Mouse (Mus musculus) yolk sac, embryonic 10.5 days (tissue): Measurements from ENCODE around the gene Dlg2.

Experiments
- DNase-seq: peaks from one replicate; pipeline ENCODE4 v3.0.0-alpha.2; 2017; ENCODE audit warnings: low spot score

Gene Dlg2

DNA sequence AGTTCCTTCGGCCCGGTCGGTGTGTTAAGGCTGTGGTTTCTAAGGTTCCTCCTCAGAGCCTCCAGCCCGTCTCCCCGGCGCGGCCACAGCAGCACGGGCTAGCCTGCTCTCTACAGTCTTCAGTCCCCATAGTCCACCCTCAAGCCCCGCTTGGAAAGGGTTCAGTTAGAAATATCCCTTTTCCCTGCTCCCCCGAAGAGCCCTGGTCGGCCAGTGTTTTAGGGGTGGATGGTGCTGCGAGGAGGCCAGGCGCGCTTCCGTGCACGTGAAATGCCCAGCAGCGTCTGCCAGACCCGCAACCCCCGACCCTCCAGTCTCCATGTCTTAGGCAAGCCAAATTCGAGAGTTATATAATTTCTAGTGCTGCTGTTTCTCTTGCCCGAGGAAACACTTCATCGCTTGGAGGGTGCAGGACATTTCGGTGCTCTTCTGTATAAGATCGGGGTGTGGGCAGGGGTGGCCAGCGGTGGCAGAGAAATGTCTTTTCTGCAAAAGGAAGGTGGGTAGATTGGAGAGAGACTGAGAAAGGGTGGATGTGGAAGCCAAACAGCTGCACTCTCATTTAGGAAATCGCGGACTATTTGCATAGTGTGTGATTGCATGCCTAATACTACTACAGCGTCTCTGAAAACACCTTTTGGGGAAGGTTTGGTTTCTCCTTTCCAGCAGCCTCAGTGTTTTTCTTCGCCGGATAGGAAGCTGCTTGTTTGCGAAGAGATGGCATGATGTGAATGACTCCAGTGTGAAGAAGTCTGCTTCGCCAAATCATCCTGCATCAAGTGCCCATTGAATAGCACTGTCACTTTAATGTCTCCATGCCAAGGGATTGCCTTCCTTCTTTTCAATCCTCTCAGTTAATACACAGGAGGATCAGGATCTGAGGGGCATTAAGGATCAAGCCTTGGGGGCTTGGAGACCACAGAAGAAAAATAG, at the start of gene Dlg2:
Gene Dlg2, plus strand, starts transcription at position 360 of the 933 bp plus-strand sequence.
- no peak for DNase-seq

DNA sequence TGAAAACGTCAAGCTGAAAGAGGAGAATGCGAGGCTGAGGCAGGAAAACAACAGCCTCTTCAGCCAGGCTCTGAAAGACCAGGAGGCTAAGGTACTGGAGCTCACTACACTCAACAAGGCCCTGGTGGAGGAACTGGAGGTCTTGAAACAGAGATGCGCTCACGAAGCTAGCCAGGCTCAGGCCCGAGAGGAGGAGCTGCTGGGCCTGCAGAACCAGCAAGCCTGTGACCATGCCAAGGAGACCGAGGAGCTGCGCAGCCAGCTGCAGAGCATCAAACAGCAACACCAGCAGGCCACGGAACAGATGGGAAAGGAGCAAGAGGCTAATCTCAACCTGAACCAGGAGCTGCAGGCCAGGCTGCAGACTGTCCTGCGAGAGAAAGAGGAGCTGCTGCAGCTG, 49.5 kb upstream of the Dlg2 start:
- DNase-seq, result no peak

DNA sequence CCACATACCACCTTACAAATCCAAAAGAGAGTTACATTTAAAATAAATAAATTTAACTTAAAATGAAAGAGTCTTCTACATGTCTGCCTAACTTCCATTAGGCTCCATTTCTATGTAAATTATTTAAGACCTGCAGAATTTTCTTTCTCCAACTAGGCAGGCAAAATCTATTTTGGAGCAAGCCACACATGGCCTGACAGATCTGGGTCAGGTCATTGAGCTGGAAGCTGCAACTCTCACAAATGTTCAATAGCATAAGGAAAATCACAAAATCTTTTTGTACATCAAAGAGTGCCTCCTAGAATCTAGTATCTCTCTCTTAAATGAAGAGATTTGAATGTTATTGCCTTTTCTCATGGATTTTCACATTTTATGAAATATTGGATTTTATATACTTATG, 44.3 kb upstream of the Dlg2 start:
- DNase-seq, result no peak

DNA sequence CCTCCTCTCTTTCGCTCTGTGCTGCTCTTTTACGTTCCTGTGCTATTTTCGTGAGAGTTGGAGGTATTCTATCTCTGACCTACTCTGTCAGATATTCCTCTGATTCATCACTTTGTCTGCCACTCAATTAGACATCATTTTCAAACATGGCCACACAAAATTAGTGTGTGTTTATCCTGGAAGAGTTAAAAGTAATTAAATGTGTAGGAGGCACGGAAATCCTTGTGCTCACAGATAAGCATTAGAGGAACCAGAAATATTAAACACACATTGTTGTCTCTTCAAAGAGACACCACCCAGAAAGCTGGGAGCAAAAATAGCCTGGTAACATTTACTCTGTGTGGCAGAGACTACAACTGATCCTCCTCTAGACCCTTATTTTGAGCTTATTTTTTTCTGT, 36.4 kb upstream of the Dlg2 start:
- no peak for DNase-seq

DNA sequence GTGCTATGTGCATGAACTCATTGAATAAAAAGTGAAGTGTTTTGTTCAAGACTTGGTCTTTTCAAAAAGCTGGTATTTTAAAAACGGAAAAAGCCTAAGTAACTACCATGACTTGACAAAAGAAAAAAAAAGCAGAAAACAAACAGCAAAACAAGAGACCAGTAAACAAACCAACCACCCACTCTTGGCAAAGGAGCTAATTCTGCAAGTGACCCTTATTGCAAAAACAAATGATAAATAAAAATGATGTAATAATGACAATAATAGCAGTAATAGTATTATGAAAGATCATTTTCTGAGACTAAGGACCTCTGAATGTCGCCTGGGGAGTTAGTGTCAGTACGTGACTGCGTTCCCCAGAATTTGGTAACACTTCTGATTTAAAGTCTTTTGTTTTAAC, 34.4 kb upstream of the Dlg2 start:
- DNase-seq, result no peak

DNA sequence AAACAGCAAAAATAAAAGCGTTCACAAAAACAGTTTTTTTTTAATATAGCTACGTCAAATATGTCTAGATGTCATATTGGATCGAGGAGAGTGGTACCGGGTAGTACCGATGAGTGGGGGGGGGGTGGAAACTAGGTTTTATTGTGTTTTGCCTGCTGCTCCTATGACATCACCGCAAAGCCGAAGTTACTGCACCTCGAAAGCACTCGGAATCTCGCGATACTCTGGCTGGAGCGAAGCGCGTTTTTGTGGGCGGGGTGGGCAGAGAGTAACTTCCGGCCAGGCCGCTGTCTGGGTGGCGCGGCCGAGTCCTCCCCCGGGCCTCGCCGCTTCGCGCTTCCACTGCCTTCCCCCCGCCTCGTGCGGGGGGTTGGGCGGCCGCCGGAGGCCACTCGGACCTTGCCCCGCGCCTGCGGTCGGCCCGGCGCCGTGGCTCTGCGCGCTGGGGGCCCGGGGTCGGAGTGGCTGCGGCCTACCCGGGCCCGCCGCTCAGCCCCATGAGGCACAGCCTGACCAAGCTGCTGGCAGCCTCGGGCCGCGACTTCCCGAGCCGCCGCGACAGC, 33.9 kb upstream of the Dlg2 start, which contains the start of gene Crebzf:
Gene Crebzf, plus strand, starts transcription at position 212 of the 563 bp plus-strand sequence.
- peak; percentile 97 for DNase-seq

DNA sequence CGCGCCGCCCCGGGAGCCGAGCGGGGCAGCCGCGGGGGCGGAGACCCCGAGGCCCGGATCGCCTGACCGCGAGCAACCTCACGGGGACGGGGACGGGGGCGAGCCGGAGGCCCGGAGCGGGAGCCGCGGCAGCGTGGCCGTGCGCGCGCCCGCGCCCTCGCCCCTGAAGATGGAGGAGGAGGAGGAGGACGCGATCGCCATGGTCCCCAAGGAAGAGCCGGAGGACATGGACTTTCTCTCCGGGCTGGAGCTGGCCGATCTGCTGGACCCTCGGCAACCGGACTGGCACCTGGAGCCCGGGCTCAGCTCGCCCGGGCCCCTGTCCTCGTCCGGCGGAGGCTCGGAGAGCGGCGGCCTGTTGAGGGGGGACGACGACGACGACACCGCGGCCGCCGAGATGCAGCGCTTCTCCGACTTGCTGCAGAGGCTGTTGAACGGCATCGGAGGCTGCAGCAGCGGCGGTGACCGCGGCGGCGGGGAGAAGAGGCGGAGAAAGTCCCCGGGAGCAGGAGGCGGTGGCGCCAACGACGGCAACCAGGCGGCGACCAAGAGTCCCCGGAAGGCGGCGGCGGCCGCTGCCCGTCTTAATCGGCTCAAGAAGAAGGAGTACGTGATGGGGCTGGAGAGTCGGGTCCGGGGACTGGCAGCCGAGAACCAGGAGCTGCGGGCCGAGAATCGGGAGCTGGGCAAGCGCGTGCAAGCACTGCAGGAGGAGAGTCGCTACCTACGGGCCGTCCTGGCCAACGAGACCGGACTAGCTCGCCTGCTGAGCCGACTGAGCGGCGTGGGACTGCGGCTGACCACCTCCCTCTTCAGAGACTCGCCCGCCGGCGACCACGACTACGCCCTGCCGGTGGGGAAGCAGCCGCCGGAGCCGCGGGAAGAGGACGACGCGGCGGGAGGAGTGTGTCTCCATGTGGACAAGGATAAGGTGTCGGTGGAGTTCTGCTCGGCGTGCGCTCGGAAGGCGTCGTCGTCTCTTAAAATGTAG, 33.1 kb upstream of the Dlg2 start:
- DNase-seq, result peak; percentile 65

DNA sequence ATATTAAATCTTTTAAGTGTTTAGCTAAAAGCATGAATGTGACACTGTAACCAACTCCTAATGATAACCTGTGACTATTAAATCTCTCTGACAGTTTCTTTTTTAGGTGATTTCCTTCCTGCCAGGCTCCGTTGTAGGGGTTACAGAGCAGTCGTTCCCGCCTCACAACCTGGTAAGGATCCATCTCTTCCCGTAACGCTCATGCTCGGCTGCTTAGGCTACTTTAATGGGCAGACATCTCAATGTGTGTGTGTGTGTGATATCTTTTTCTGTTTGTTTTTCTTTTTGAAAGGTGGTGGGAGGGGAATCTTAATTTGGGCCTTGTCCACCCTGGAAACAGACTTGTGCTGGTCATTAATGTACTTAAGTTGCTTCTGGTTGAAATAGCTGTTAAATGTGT, 32.3 kb upstream of the Dlg2 start:
- no peak for DNase-seq

DNA sequence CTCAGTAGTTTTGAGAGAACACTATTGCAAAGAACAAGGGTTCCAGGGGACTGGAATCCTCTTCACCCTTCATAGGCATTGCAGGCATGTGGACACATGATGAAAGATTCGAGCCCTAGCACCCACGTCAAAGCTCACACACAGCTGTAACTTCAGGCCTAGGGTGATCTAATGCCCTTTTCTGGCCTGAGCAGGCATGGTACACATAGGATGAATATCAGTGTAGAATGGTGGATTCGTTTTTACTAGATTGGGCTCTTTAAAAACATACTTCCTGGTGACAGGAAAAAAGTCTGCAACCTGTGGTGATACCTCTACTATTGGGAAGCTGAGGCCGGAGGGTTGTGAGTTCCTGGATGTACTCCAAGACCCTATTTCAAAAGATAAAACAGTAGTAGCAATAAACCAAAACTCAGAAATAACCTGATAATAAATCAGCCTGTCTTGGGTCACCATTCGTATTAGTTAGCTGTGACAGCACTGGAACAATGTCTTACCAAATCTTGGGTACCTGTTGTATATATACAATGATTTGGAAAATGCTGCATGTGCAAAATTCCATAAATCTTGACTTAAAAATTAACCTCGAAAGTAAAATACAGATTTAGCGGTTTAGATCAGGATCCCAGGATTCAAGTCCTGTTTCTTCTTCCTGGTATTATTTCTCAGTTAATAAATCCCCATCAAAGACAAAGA, 20.2 kb upstream of the Dlg2 start:
- DNase-seq, result no peak

DNA sequence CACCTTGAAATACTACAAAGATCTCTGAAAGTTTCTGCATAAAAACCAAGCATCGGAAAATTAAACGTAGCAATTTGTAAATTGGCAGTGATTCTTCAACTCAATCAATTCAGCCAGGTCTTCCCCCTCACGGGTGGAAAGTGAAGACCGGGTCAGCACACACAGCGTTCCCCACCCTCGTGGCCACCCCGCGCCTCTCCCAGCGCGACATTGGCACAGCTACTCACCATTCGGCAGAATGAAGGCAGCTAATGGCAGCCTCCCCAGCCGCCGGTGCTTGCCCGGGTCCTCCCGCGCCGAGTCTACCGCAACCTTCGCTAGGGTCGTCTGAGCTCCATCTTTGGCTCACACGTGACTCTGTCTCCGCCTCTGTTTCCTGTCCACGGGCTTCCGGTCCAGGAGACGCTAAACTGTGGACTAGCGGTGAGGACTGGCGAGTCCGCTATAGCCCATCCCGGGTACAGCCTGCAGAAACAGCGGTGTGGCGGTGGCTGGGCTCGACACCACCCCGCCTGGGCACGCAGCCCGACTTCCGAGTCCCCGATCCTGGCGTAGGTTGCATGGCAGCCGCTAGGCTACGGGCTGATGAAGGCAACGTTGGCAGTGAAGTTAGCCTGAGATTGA, 19.5 kb upstream of the Dlg2 start, which contains the start of gene Tmem126a:
Gene Tmem126a, minus strand, starts transcription at position 385 of the 624 bp plus-strand sequence.
- peak; percentile 86 for DNase-seq

DNA sequence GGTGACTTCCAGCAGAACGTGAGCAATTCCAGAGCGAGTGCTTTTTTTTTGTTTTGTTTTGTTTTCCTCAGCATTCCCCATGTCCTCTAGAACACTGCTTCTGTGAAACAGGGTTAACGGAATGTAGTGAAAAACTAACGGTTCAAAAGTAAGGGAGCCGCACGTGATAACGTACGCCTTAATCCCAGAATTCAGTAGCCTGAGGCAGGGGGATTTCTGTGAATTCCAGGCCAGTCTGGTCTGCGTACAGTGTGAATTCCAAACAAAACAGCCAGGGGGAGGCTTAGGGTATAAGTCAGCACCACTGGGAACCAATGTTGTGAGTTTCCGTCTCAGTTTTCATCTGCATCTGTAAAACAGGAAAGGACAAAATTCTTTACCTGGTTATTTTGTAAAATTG, 19.0 kb upstream of the Dlg2 start:
- DNase-seq, result peak; percentile 32

DNA sequence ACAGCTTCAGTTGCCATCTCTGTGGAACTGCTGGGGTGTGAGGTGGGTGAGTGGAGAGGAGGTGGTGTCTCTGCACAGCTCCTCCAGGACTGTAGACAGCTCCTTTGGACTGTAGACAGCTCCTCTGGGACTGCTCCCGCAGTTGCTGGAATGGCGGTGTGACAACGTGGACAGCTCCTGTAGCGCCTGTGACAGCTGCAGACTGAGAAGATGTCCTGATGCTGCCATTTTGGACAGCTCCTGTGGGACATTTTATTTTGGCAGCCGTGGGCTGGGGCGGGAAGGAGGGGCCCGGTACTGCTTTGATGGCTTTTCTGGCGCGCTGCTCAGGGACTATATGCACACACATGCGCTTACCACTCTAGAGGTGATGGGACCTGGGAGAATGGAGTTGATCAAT, 16.1 kb upstream of the Dlg2 start:
- DNase-seq, result peak; percentile 54

DNA sequence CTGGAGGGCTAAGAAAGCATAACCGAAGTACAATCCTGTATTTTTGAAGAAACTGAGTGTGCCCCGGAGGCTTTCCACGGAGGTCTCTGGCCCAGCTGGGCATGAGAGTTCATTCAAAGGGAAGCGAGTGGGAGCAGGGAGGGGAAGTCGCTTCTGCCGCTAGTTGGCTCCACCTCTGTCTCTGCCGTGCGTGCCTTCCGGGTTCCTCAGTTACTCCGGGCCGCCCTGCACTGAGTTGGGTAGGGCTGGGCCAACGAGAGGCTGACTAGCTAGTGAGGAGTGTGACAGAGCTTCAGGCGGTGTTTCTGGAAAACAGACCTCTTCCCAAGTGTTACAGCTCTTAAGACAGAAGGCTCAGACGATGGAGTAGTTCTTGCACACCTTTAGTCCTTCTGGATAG, 15.5 kb upstream of the Dlg2 start:
- no peak for DNase-seq

DNA sequence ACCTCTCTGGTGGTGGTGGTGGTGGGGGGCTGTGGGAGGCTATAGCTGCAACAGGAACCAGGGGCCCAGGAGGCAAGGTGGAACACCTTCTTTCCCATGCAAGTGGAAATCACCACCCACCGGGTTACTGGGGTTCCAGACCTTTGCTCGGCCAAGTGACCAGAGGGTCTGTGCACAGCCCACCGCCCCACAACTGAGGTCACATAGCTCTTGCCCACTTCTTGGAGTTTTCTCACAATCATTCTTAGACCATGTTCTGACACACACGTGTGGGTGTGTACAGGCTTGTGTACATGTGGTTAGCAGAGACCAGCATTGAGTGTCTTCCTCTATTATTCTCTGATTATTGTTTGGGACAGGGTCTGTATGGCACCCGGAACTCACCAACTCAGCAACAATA, 15.0 kb upstream of the Dlg2 start:
- no peak for DNase-seq

DNA sequence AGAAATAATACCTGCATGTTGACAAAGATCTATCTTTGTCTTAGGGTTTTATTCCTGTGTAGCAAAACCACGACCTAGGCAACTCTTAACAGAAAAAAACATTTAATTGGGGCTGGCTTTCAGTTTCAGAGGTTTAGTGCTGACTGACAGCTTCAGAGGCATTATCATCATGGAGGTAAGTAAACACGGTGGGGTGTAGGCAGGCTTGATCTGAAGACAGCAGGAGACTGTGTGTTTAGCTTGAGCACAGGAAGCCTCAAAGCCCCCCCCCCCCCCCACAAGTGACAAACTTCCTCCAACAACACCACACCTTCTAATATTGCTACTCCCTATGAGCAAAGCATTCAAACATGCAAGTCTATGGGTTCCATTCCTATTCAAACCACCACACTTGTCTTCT, 3.0 kb upstream of the Dlg2 start:
- DNase-seq, result no peak

DNA sequence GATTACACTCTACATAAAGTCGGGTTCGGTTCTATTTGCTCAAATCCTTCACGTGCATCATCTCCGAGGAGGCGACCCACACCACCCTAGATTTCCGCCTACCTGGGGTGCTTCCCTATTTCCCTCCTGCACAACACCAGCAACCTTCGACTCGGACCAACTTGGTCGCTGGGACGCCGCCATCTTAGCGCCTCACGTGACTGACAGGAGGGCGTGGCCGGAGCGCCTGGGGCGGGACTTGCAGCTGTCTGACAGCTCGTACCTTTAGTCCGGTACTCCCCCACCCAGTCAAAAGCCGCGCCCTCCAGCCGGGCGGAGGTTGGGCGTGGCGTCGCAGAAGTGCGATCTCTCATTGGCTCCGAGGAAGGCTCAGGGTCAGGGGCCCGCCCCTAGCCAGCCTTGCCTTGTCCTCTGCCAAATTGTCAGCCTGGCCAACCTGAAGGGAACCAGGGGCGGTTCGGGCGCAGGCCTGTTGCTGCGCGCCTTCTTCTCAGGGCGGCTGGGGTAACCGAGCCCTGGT, 619 bp upstream of the Dlg2 start, which contains the start of gene Tmem126b:
Gene Tmem126b, minus strand, starts transcription at position 209 of the 520 bp plus-strand sequence.
- DNase-seq, result peak; percentile 98

DNA sequence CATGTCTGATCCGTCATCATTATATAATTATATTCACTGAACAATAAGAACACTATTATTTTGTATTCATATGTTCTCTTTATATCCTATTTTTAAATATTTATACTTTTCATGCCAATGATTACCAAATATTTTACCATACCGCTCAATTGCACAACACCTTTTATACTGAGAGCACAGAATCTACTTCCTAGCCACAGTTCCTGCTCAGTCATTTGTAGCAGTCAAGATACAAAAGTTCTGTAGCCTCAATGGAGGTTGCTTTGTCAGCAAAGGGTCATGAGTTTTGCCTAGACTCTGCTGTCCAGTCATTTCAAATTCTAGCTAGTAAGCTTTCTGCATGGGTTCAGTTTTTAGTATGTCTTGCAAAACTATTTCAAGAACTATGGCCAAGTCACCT, 6.1 kb downstream of the Dlg2 start:
- DNase-seq, result no peak

DNA sequence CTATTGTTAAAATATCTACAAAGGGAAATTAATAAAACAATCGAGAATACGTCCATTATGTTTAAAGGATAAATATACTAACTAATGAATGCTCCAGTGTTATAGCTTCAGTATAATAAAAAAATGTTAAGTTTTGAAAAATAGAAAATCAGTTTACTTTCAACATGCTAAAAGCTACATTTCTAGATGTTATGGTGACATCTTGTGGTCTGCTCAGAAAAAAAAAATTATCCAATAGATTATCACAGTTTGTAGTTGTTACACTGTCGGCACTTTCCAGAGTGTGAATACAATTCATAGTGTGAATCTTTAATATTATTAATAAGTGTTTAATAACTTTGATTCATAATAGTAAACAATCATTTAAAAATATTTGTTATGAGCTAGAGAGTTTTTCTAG, 31.7 kb downstream of the Dlg2 start:
- DNase-seq, result no peak

DNA sequence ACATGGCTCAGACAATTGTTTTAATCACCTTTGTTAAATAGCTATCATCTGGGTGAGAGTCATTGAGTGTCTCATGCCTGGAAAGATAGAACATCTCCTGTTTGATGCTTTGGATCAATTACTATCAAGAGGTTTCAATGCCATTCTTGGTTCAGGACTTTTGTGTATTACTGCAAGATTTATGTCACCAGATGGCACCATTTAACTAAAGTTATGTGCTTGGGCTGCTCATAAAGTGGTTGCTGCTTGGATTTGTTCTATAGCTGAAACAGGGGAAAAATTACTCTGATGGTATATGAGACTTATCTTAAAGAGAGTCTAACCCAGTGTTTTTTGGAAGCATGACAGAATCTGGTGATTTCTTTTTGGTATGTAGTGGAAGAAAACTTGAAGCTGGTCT, 35.8 kb downstream of the Dlg2 start:
- no peak for DNase-seq

DNA sequence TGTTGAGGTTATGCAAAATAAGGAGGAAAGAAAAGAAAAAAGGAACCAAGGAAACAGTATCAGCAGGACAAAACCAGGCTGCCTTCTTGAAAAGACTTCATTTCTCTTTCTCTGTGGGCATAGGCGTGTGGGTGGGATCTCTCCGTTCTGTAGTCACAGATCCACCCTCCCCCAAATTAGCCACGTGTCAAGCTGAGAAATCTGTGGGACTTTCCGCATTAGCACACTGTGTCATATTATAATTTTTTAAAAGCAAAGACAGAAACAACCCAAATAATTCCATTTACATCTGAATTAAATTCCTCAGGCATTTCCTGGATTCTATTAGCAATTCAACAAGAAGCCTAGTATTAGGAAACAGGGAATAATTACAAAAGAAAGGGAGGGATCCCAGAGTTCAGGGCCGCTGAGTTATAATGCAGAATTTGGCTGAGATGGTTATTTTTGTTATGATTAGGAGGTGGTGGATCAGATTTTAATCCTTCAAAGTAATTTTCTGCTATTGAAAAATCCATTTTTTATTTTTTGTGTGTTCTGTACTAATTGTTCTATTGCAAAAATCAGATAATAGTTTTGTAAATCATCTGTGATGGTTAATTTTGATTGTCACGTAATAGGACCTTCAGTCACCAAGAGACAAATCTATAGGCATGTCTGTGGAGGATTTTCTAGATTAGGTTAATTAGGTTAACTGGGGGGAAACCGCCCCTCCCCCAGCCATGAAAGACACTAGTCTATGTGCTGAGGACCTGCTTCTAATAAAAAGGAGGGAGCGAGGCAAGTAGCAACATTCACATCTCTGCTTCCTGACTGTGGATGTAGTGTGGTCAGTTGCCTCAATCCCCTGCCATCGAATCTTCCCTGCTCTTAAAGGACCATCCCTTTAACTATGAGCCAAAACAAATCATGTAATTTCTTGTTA, 63.3 kb downstream of the Dlg2 start:
- DNase-seq, result no peak
